18 mouse cellular contexts compared by ENCODE assay signal in the genomic region with DNA sequence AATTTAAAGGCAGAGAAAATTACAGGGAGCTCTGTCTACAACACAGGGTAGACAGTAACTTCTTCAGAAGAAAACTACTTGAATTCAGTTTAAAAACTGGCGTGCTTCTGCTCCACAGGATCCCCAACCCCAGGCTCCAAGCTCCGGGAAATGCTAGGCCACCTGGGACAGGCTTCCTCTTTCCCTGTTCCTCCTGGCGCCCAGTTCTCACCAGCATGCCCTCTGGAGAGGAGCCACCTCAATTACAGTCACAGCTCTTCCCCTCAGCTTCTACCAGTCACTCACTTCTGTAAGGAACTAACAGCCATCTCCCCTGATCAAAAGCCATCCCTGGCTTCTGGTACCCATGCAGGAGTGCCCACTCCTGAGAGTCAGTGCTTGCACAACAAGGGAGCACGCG. TPM values are rescaled to one million over a fixed set of nuclear protein-coding genes. Genes with fewer than 3 reads are reported as not detected.
DNase-seq lines count a peak whose midpoint lies in the region; ATAC-seq lines count a peak whose summit lies in the region.
"Had no signal": no experiment of that assay in that cellular context is flagged by ENCODE, and none has a peak within 500 bp of the region (broad histone marks: within the 10 kb centered on the region; RNA-seq: fewer than 3 reads in every experiment).

No protein-coding gene starts in this region.

- H3K27me3 ChIP-seq in hindbrain, embryonic 10.5 days (ENCODE audit: insufficient read depth, poor library complexity, severe bottlenecking), result no peaks in the 10 kb centered on the region
- H3K27me3 ChIP-seq in hindbrain, embryonic 14.5 days (ENCODE audit: control insufficient read depth, insufficient read depth, low read length), result no peaks in the 10 kb centered on the region
- H3K27me3 ChIP-seq: limb, embryonic 12.5 days; midbrain, embryonic 15.5 days had no signal

- H3K9ac ChIP-seq in hindbrain, embryonic 14.5 days, result no peak overlapping the region
- H3K9ac ChIP-seq: limb, embryonic 12.5 days; midbrain, embryonic 15.5 days had no signal

- ATAC-seq in hindbrain, embryonic 14.5 days (ENCODE audit: low FRiP score), result no peak
- peak; percentile 20 for ATAC-seq in megakaryocyte, adult 5-6 weeks (ENCODE audit: poor library complexity, severe bottlenecking)
- ATAC-seq: forebrain, embryonic 14.5 days; hindbrain, postnatal 0 days; midbrain, embryonic 15.5 days had no signal

- 74% methylated on average over 5 of the region's 5 CpGs for WGBS in hindbrain, embryonic 10.5 days
- WGBS in hindbrain, embryonic 14.5 days, result 81% methylated on average over 5 of the region's 5 CpGs

- no peak overlapping the region for H3K4me2 ChIP-seq in hindbrain, embryonic 14.5 days (replicated peaks)
- H3K4me2 ChIP-seq: limb, embryonic 12.5 days; midbrain, embryonic 15.5 days had no signal

- peaks cover 46% of the 10 kb centered on the region for H3K4me1 ChIP-seq in hindbrain, embryonic 10.5 days (replicated peaks)
- no peaks in the 10 kb centered on the region for H3K4me1 ChIP-seq in hindbrain, embryonic 14.5 days (replicated peaks; ENCODE audit: control insufficient read depth, insufficient read depth, low read length)
- H3K4me1 ChIP-seq: midbrain, embryonic 15.5 days had no signal

- H3K9me3 ChIP-seq in hindbrain, embryonic 10.5 days, result no peaks in the 10 kb centered on the region
- H3K9me3 ChIP-seq in hindbrain, embryonic 14.5 days (ENCODE audit: control insufficient read depth, low read length), result no peaks in the 10 kb centered on the region
- H3K9me3 ChIP-seq: limb, embryonic 12.5 days; midbrain, embryonic 15.5 days had no signal

- H3K36me3 ChIP-seq in hindbrain, embryonic 10.5 days, result no peaks in the 10 kb centered on the region
- no peaks in the 10 kb centered on the region for H3K36me3 ChIP-seq in hindbrain, embryonic 14.5 days (replicated peaks; ENCODE audit: control insufficient read depth, insufficient read depth)
- H3K36me3 ChIP-seq: limb, embryonic 12.5 days; midbrain, embryonic 15.5 days had no signal

- no peak overlapping the region for H3K4me3 ChIP-seq in hindbrain, embryonic 10.5 days
- no peak overlapping the region for H3K4me3 ChIP-seq in hindbrain, embryonic 14.5 days (replicated peaks; ENCODE audit: low read length)
- H3K4me3 ChIP-seq: limb, embryonic 12.5 days; midbrain, embryonic 15.5 days had no signal

- H3K27ac ChIP-seq in hindbrain, embryonic 10.5 days, result peak overlapping the region; percentile 50; the same call in 1 of the 2 replicates
- H3K27ac ChIP-seq in hindbrain, embryonic 14.5 days, result no peak overlapping the region
- H3K27ac ChIP-seq: hindbrain, postnatal 0 days; limb, embryonic 12.5 days; midbrain, embryonic 15.5 days had no signal

- DNase-seq in cerebellum, postnatal 25 days, result peak; percentile 47 to 56
- no peak for DNase-seq in cerebellum, adult 11 months
- no peak for DNase-seq in hindbrain, embryonic 10.5 days (ENCODE audit: low spot score)
- no peak for DNase-seq in hindbrain, embryonic 14.5 days (ENCODE audit: low spot score)
- peak; percentile 27 for DNase-seq in brain, adult 2 months (ENCODE audit: low read depth, low spot score)
- no peak for DNase-seq in kidney, postnatal 14 days
- DNase-seq: gastrocnemius, postnatal 14 days; kidney, adult 8-10 months; lung, adult 18-20 months; lung, postnatal 36 days; right cerebral cortex, adult 18-20 months; spleen, adult 18-20 months; thymus, postnatal 4 days had no signal

RNA-seq across cellular contexts. Expression of a gene that starts 32.9 kb away (rescaled TPM):
- 16.0 and 18.8 TPM in 2 replicates for polyA plus RNA-seq in hindbrain, embryonic 10.5 days (2016; fragmentation: Nextera tagmentation; extraction: Ambion mirVana)
- polyA plus RNA-seq in hindbrain, embryonic 14.5 days (2014; fragmentation: Nextera tagmentation; extraction: Ambion mirVana), result 5.1 and 5.4 TPM in 2 replicates
- 3.9 and 5.2 TPM in 2 replicates for total RNA-seq in megakaryocyte, adult 5-6 weeks (2015)
- total RNA-seq in megakaryocyte, adult 5-6 weeks (2017), result 7.7 and 11.7 TPM in 2 replicates

Comparison
In these comparisons a context has a peak if more than half of its experiments do, and no peak if none do; other contexts are left out.
1. DNase-seq: peak in cerebellum, postnatal 25 days (2 of 2) and brain, adult 2 months (single experiment); none in cerebellum, adult 11 months (single experiment), hindbrain, embryonic 10.5 days (single experiment), hindbrain, embryonic 14.5 days (single experiment) and kidney, postnatal 14 days (single experiment).